Mouse (Mus musculus) cerebellum, postnatal 14 days (tissue): ENCODE measurements at regions not wholly inside any gene's neighbourhood (a gene's known extent, or its start where the extent isn't known, plus 50 kb on each side); places are given as distances from the start of the nearest gene placed in this dataset.

Experiments
- DNase-seq, 2 experiments: peaks; one replicate each; pipeline ENCODE4 v3.0.0; 2021; ENCODE audit warnings: mixed read lengths in 2 of 2

DNA sequence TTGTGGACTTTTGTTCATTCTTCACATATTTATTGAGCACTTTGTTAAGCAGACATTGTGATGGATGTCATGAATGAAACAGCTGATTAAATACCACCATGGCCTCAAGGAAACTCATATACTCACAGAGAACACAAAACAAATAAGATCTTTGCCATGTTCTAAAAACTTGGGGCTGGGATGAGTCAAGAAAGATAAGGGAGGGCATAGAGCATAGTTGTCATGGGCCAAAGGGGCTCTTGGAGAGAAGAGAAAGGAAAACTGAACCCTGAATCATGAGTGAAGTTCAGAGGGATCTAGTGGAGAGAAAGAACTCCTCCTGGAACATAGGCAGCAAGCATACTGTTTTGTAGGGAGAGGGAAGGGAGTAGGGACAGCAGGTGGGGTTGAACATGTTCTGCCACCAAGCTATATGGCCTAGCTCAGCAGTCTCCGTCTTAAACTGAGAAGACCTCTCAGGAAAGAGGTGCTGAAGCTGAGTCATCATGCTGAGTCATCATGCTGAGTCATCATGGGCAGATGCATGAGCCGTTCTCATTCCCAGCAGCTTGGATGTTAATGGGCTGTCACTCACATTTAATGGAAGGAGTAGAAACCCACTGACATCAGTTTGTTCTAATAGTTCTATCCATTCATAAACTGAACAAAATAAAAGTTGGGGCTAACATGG, 69.6 kb downstream of the Cetn3 start:
- DNase-seq = no peak

- DNase-seq = peak in 1 of 2 experiments; percentile 3
These were observed 73.2 kb downstream of the Cetn3 start for GRCm38 (mm10) chr13:81856072-81856471.

DNA sequence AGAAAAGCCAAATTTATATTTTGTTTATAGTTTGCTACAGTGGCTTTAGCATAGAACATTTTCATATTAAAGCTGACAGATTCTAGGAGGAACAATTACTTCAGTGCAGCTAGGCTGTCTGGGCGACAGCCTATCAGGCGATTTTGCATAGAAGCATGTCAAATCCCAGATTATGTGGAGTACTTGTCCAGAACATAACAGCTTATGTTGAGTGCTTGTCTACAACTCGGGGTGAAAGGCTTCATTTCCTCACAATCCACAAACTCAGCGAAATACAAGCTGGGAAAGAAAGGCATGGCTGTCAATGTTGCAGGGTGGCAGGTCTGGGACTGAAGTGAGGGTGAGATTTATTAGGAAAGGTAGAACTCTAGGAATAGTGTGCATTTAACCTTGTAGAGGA, 77.8 kb downstream of the Cetn3 start:
- DNase-seq = no peak

DNA sequence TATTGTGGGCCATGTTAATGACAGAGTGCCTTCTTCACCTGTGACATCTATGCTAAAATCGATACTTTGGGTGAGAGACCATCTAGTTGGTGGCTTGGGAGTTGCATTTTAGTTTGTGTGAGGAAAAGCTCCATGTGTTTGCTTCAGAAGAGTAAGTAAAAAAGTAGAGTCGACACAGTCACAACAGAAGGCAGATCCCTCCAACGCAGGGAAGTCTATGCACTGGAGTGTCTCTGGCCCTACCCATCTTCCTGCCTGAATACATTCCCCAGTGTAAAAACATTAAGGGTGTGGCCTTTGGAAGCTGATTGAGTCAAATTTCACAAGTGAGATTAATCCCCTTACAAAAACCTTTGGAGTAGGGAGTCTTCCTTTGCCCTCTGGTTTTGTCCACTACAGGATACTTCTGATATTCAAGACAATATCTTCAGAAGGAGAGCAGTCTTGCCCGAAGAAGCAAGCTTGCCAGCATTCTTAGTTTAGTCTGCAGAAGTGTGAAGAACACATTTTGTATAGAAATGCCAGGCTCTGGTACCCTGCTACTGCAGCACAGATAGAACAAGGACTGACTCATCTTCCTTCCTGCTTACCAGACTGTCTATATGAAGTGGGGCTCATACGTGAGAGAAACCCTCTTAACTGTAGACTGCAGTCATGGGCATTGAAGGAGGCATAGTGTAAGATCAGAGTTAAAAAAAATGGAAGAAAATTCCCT, 79.2 kb downstream of the Cetn3 start:
- no peak for DNase-seq

DNA sequence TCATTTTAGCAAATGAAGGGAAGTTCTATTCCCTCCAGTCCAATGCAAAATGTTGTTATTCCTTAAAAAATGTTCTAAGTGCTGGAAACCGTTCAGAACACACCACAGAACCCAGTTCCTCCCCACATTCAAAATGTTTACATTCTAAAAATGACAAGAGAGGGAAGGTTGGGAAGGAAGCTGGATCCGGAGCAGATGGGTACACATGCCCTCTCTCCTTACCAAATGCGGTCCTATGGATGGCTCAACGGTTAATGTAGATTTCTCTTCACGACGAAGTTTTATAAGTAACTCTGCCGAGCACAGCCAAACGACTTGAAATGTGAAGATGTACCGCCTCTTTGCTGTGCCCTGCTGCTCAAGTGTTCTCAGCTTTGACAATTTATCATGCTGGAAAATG, 88.3 kb downstream of the Cetn3 start:
- no peak for DNase-seq

DNA sequence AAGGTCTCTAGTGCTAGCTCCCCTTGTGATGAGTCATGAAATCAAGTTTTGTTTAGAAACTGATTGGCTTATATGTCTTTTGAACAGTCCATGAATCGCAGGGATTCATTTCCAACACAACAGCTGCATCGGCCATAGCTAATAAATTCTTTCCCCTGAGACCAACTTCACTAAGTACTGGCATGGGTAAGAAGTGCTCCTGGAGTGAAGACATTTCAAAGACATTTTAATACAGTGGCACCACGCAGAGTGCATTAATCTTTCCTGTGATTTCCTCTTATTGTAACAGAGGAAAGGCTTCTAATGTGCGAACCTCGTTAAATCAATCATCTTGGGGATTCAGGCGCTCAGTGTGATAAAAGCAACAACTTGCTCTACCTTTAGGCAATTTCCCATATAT, 103.0 kb downstream of the Cetn3 start:
- DNase-seq = no peak

DNA sequence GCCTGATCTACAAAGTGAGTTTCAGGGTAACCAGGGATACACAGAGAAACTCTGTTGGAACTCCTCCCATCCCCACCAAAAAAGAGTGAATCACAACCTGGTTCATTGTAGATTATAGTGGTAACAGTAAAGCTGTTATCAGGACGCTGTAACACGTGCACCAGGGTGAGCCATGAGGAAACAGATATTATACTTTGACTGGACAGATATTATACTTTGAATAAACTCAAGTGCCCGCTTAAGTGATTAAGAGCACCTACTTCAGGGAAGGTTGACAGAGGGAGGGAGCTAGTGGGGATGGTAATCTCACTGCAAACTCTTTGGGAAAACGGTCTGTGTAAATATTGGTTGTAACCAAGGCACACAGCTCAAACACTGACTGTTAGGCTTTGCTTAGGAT, 147.4 kb downstream of the Cetn3 start:
- DNase-seq = no peak

- DNase-seq = no peak
These were observed 148.3 kb downstream of the Cetn3 start for GRCm38 (mm10) chr13:81931199-81931598.

DNA sequence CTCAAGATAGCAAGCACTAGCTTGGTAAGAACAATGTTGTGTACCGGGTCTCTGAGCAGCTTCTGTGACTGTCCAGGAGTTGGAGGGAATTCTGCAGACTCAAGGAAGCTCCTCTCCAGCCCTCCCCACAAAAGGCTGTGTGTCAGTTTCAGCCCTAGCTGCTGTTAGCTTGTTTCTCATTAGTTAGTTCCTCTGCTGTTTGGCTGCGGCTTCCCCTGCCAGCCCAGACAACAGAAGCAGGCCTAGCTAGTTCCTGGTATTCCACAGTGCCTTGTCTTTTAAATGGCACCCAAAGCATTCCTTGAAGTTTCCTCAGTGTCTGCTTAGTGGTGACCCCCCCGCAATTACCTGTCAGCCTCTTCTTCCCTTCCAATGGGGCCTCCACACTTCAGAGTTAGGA, 154.2 kb downstream of the Cetn3 start:
- DNase-seq = no peak

DNA sequence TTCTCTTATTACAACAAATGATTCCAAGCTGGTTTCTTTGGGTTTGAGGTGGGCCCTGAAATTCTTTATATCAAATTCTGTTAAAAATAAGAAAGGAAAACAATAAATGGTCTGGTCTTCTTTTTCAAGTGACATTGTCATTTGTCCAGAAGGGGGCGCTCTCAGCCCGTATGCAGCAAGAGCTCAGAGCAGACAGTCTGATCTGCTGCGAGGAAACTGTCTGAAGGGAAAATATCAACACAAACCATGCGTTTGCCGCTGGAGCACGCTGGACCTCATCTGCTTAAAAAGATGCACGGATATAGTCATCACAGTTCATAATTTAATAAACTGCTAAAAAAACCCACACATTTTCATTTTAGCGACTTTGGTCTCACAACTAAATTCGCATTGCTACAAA, 161.2 kb downstream of the Cetn3 start:
- peak; percentile 93 to 96 for DNase-seq

GRCm38 (mm10) chr13:81944469-81944868, 161.6 kb downstream of the Cetn3 start:
- DNase-seq = peak in 1 of 2 experiments; percentile 1

DNA sequence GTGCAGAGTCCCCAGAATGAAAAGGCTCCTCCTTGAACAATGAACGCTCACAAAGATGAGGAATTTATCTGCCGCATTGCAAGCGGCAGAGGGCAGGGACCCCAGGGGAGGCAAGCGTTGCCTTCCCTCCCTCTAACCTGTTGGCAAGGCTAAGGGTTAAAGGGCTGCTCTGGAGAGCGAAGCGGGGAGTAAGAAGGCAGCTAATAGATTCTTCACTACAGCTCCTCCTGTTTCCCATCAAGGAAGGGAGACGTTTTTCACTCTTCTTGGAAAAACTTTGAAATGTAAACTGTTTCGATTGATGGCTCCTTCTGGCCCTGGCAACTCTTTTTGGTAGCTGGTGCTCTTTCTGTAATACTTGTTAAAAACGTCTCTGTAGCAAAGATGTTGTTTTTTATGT, 162.9 kb downstream of the Cetn3 start:
- peak; percentile 1 to 4 for DNase-seq

DNA sequence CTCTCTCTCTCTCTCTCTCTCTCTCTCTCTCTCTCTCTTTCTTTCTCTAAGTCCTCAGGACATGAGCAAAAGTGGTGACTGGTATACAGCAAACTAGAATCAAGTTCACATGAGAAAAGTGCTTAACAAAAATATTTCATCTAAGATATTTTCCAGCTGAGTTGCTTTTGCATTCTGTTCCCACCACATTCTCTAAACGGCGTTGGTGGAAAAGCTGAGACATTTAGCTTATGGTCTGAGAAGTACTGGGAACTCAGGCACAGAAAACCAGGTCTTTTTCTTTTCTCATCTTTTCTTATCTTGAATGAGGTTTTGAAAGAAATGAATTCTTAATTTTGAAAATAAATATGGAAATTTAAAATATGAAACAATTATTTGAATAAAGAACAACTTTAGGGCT, 182.6 kb downstream of the Cetn3 start:
- no peak for DNase-seq

DNA sequence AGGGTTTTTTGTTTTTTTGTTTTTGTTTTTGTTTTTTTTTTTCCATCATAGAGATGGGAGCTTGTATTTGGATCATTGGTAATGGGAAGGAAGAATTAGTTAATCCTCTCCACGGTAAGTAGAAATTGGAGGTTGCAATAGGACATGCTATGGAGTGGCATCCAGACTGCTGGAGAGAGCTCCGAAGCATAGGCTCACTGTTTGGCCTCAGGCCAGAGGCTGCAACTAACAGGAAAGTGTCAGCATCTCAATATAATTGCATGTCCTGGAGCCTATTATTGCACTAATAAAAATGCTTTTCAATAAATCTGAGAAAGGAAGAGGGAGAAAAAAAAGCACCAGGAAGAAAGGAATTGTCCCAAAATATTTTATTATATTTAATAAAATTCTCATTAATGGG, 193.0 kb downstream of the Cetn3 start:
- peak; percentile 31 to 35 for DNase-seq

- no peak for DNase-seq
These were observed 195.1 kb downstream of the Cetn3 start for GRCm38 (mm10) chr13:81978003-81978402.

DNA sequence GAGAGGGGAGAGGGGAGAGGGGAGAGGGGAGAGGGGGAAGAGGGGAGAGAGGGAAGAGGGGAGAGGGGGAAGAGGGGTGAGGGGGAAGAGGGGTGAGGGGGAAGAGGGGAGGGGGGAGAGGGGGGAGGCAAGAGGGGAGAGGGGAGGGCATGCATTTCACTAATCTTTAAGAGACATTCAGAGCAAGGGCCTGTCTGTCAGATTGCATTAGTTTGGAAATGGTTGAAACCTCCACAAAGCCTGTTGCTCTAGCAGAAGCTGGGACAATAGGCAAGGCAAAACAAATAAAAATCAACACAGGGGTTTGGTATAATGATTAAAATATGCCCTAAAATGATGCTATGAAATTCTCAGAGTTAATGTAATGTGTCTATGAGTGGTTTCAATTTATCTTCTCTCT, 196.4 kb downstream of the Cetn3 start:
- no peak for DNase-seq

GRCm38 (mm10) chr13:81980094-81980493, 197.2 kb downstream of the Cetn3 start:
- DNase-seq = no peak

DNA sequence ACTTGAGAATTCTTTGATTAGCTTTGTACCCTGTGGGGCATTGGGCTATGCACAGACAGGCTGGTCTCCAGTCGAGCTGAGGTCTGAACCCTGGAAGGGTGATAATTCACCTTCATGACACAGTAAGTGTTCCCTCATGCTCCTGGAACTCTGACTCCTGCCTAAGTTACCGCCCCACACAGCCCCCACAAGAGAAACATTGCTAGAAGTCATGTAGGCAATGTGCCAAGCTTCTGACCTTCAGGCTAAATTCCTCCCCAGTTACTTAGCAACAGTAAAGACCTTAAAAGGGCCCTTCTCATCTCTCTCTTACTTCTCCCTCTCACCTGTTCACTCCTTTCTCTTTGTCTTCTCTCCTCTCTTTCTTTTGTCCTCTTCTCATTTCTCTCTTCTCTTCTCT, 199.6 kb downstream of the Cetn3 start:
- DNase-seq = no peak

GRCm38 (mm10) chr13:82000681-82001212, 217.9 kb downstream of the Cetn3 start:
- DNase-seq = no peak

DNA sequence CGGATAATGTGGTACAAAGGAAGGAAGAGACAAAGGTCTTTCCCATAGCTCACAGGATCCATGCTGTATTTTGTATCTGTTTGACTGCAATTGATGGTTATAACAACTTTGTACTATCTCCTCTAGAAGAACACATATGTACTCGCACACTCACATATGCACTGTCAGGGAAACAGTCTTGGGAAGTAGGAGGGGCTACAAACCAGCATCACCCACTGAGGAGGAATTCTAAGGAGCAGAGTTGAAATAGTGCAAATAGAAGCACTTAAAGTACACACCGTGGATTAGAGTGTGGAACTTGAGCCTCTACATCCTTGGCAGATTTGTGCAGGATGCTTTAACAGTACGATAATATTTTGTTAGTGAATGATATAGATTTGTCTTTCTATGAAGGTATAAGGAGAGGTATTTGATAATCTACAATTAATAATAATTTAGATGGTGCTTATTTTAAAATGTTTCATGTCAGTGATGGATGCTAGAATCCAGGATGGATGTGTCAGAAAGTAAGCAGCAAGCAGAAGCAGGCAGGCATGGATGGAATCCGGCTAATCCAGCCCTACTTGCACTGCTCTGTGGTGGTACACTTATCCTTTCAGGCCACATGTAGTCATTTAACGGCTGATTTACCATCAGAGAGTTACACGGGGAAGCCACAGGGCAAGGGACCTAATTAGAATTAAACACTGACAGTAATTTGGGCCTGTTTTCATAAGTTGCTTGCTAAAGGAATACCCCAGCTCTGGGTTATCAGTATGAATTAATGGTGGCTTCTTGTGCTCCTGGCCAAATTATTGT, 223.3 kb downstream of the Cetn3 start:
- no peak for DNase-seq

GRCm38 (mm10) chr13:82007222-82007621, 224.3 kb downstream of the Cetn3 start:
- no peak for DNase-seq

- DNase-seq = no peak
These were observed 256.7 kb downstream of the Cetn3 start for GRCm38 (mm10) chr13:82039623-82040022.

DNA sequence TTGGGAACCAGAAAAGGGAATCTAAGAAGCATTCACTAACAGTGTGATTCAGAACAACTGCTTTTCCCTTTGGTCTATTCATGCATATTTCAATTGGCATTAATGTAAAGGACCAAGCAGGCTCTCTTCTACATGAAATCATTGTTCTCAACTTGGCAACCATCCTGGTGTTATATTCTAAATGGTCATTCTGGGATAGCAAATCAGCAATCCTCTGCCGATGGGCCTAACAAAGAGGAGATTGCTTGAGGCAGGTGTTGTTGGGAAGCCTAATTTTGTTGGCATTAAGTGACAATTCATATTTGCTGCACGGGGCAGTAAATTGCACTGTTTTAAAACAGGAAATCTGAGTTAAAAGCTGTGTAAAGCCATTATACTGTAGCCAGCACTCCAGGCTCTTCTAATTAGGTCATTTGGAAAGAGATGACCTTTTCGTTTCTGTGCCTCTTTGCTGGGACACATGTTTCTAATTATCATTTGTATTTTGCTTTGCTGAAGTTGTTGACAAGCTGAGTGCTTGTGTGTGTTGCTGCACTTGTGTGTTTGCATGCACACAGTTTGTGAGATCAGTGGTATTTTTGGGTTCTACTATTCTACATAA, 275.4 kb downstream of the Cetn3 start:
- peak in 1 of 2 experiments; percentile 4 for DNase-seq
